Mouse (Mus musculus) right cerebral cortex, adult 2 months (tissue): ENCODE results near the gene Snx15.

ENCODE experiments used
- DNase-seq, 2 experiments: peaks; one replicate each; pipeline ENCODE4 v3.0.0; 2021 to 2022; ENCODE audit warnings: low spot score in 2 of 2

The Snx15 gene

GRCm38 (mm10) chr19:6121761-6122160 lies 6.3 kb downstream of the Snx15 start:
- DNase-seq, result no peak

GRCm38 (mm10) chr19:6118677-6119185 lies 9.4 kb downstream of the Snx15 start:
- DNase-seq, result no peak

- DNase-seq, result peak; percentile 91 to 93
Measured at GRCm38 (mm10) chr19:6117986-6118676, 10.0 kb downstream of the Snx15 start, which contains the start of gene Sac3d1. Gene Sac3d1 (minus strand): TSS chr19:6118650.

GRCm38 (mm10) chr19:6117346-6117985 lies 10.6 kb downstream of the Snx15 start:
- DNase-seq, result no peak

GRCm38 (mm10) chr19:6116113-6116850 lies 11.8 kb downstream of the Snx15 start:
- DNase-seq, result peak in 1 of 2 experiments; percentile 15

DNA sequence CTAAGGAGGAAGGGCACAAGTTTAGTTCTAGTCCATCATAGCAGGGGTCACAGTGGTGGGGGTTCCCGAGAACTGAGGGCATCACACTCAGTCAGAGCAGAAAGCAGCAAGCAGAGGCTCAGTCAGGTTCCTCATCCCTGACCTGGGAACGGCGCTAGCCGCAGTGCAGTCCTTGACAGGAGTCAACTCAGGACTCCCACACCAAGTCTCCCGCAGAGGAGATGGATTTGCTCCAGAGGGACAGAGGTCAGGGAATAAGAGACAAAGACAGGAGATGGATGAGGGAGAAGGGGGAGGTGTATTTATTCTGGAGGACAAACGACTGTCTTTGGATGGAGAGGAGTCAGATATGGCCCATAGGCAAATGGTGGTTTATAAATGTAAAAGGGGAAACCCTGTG lies 15.0 kb downstream of the Snx15 start:
- DNase-seq, result no peak

GRCm38 (mm10) chr19:6105586-6105985 lies 22.5 kb downstream of the Snx15 start, which contains the start of gene Naaladl1:
Gene Naaladl1 (plus strand): TSS chr19:6105782.
- no peak for DNase-seq

GRCm38 (mm10) chr19:6104476-6104875 lies 23.6 kb downstream of the Snx15 start:
- DNase-seq, result no peak

DNA sequence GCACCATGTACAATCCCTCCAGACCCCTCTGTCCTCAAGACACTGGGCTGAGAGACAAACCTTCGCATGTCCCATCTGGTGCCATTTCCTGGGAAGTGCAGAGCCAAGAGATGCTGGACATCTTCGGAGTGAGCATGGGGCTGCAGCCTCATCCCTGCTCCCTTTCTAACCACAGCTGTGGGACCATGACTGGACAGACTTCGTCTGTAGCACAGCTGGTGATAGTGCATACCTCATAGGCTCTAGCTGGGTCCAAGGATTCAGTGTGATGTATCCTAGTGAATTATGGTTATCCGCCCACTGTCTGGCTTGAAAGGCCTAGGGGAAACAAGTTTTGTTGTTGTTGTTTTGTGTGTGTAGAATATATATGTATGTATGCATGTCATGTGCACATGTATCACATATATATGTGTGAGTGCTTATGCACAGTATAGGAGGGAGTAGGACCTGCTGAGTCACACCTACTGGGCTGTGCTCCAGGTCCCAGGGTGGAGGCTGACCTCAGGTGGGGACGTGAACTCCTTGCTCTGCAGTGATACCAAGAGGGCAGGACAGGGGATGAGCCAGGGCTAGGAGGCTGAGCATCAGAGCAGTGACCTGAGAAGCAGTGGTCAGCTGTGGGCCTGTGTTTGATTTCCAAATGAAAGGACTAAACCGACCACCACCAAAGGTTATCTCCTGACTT lies 25.8 kb downstream of the Snx15 start:
- no peak for DNase-seq

GRCm38 (mm10) chr19:6101186-6101585 lies 26.9 kb downstream of the Snx15 start:
- no peak for DNase-seq

DNA sequence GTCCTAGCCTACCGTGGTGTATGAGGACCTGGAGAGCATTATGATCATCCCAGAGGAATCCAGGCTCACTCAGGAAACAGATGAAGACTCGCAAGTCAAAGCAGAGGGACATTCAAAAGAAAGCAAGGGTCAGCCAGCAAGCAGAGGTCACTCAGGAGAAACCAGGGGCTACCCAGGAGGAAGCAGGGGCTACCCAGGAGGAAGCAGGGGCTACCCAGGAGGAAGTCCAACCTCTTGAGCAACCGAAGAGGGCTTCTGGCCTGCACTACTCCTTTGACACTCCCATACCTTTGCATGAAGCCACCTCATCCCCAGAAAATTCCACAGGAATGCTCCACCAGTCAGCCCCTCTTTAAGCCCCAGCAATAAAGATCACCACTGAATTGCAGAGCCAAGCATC lies 30.3 kb downstream of the Snx15 start:
- no peak for DNase-seq

GRCm38 (mm10) chr19:6094119-6094518 lies 34.0 kb downstream of the Snx15 start, which contains the start of gene AC131692.1:
Gene AC131692.1 (plus strand): TSS chr19:6094419.
- DNase-seq, result no peak

GRCm38 (mm10) chr19:6088841-6089240 lies 39.3 kb downstream of the Snx15 start:
- no peak for DNase-seq

- DNase-seq, result no peak
Measured at GRCm38 (mm10) chr19:6085417-6085879, 42.7 kb downstream of the Snx15 start.

DNA sequence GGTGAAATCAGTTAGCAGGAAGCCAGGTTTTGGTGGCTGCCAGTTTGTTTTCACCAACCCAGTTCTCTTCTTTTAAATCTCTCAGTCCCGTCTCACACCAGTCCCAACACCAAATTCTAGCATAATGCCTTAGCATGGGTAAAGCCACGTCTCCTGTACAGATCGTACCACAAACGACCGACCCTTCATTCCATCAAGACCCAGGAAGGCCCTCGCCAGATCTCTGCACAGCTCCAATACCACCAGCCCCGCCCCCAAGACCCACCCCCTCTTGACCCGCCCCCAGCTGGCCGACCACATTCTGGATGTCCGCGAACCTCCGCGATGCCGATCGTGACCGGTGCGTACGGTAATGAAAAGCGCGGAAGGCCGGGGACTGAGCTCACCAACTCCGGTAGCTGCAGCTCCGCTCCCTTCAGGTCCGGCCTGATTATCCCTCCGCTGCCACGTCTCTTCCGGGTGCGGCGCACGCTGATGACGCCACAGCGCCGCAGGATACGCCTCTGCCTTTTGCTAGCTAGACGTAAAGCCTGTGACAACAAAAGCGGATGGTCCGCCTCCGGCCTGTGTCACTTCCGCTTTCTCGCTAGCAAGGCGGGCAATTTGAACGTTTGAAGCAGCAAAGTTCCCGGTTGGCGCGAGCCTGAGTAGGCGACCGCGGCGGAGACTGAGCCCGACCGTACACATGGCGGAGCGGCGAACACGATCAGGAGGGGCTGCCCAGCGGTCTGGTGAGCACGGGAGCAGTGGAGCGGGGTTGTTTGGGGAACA lies 43.4 kb downstream of the Snx15 start, which contains the start of the genes Zfpl1 and Cdca5:
Zfpl1 (minus strand) TSS at position 479 of the 771 bp plus-strand sequence.
Cdca5 (plus strand) TSS at position 506 of the 771 bp plus-strand sequence.
- peak; percentile 95 to 97 for DNase-seq

GRCm38 (mm10) chr19:6082156-6082555 lies 45.9 kb downstream of the Snx15 start, which contains the start of gene Gm28374:
Gene Gm28374 (minus strand): TSS chr19:6082256.
- no peak for DNase-seq

GRCm38 (mm10) chr19:6079983-6080480 lies 48.1 kb downstream of the Snx15 start, which contains the start of gene Tmem262:
Gene Tmem262 (plus strand): TSS chr19:6080033.
- no peak for DNase-seq

- peak; percentile 91 to 92 for DNase-seq
Measured at GRCm38 (mm10) chr19:6076564-6077393, 51.3 kb downstream of the Snx15 start, which contains the start of gene Vps51. Gene Vps51 (minus strand): TSS chr19:6077231.

DNA sequence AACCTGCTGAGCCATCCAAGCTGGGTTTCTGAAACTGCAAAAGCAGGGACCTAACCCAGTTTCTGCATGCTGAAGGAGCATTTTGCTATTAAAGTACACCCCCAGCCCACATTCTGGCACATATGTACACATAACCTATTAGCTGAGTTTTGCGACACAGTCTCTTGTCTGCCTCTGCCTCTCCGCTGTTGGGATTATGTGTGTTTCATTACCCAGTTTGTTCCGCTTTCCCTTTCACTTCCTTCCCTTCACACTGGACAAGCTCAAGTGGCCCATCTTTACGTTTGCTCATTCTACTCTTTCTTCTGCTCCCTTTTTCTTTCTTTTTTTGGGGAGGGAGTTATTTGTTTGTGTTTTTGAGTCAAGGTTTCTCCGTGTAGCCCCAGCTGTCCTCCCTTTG lies 54.2 kb downstream of the Snx15 start:
- no peak for DNase-seq
